Mouse (Mus musculus): ENCODE measurements around the gene Acsl6.

DNA sequence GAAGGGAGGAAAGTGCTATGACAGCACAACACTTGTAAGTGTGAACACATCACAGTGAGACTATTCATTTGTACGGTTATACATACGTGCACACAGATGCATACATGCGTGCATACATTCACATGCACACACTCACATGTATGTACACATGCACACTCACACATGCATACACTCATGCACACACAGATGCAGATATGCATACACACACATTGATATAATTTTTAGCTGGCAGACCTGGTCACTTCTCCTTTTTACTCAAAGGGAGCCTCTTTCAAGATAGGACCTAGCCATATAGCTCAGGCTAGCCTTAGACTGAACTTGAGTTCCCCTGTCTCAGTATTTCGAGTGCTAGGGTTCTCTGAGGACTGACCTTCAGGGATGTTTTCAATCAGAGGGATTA, 87.7 kb downstream of the Acsl6 start:
- TF ChIP-seq CTCF (IDR thresholded peaks at IDR 0.05): no peak
- no peak for TF ChIP-seq EP300 (IDR thresholded peaks at IDR 0.05)

Data from lung, postnatal 0 days (tissue).